Mouse (Mus musculus): ENCODE measurements around the gene Cyp1a1. TPM values are rescaled to one million over a fixed set of nuclear protein-coding genes. Genes with fewer than 3 reads are reported as not detected.

The Cyp1a1 gene
- total and polyA plus RNA-seq, 3 experiments, result not detected

GRCm38 (mm10) chr9:57647286-57648108, 40.2 kb upstream of the Cyp1a1 start:
- H3K27me3 ChIP-seq (ENCODE audit: insufficient read depth, low read length), result no peaks in the 10 kb centered on the region
- TF ChIP-seq TAL1 (conservative IDR thresholded peaks at IDR 0.05; ENCODE audit: low read depth, low read length) (no peak), GATA1 (IDR thresholded peaks at IDR 0.05; ENCODE audit: borderline replicate concordance, low read length) (no peak), CTCF (IDR thresholded peaks at IDR 0.05; ENCODE audit: low read depth, low read length) (no peak), POLR2AphosphoS5 (IDR thresholded peaks at IDR 0.05; ENCODE audit: insufficient replicate concordance, low read depth, low read length) (no peak), GATA2 (IDR thresholded peaks at IDR 0.05; ENCODE audit: borderline replicate concordance, low read depth, low read length) (no peak)
- H3K9me3 ChIP-seq (replicated peaks), result no peaks in the 10 kb centered on the region
- DNase-seq (ENCODE audit: low spot score) (no peak), ATAC-seq (ENCODE audit: extremely low read depth, insufficient number of reproducible peaks, low FRiP score, poor library complexity, severe bottlenecking) (no peak)
- H3K36me3 ChIP-seq (replicated peaks), result peaks cover 15% of the 10 kb centered on the region
- no peak overlapping the region for H3K4me3 ChIP-seq (ENCODE audit: low read depth, low read length)
- H3K4me1 ChIP-seq (ENCODE audit: insufficient read depth, low read depth, low read length), result peaks cover 73% of the 10 kb centered on the region

DNA sequence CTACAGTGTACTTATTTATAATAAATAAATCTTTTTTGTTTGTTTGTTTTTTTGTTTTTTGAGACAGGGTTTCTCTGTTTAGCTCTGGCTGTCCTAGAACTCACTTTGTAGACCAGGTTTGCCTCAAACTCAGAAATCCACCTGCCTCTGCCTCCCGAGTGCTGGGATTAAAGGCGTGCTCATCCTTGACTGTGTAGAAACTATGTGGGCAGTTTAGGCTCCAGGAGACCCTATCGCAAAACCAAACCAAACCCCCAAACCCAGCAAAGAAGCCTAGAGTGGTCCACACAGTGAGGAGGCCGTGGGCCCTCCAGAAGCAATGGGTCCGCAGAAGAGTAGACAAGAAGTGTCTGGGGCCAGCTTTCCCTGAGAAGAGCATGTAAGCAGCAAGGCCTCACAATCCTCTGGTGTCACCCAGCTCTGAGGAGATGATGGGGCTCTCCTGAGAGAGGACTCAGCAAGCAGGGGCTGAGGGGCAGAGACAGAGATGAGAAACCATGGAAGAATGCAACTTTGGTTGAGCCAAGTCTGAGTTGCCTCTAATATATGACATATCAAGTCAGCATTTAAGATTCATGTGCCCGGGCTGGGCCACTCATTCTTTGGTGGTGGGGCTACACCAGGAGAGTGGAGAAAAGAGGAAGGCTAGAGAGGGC, 37.5 kb upstream of the Cyp1a1 start:
- Histone ChIP-seq H3K4me1 (ENCODE audit: insufficient read depth, low read depth, low read length) (peaks cover 67% of the 10 kb centered on the region), H3K27me3 (ENCODE audit: insufficient read depth, low read length) (peaks cover 13% of the 10 kb centered on the region; the same call in 1 of the 2 replicates), H3K9me3 (replicated peaks) (no peaks in the 10 kb centered on the region), H3K36me3 (replicated peaks) (no peaks in the 10 kb centered on the region), H3K4me3 (ENCODE audit: low read depth, low read length) (no peak overlapping the region; the same call in 1 of the 2 replicates)
- TF ChIP-seq CTCF (IDR thresholded peaks at IDR 0.05; ENCODE audit: low read depth, low read length), result no peak
- no peak for TF ChIP-seq GATA2 (IDR thresholded peaks at IDR 0.05; ENCODE audit: borderline replicate concordance, low read depth, low read length)
- no peak for TF ChIP-seq TAL1 (conservative IDR thresholded peaks at IDR 0.05; ENCODE audit: low read depth, low read length)
- no peak for TF ChIP-seq POLR2AphosphoS5 (IDR thresholded peaks at IDR 0.05; ENCODE audit: insufficient replicate concordance, low read depth, low read length)
- no peak for TF ChIP-seq GATA1 (IDR thresholded peaks at IDR 0.05; ENCODE audit: borderline replicate concordance, low read length)
- ATAC-seq (ENCODE audit: extremely low read depth, insufficient number of reproducible peaks, low FRiP score, poor library complexity, severe bottlenecking) (no peak), DNase-seq (ENCODE audit: low spot score) (peak; percentile 45)

DNA sequence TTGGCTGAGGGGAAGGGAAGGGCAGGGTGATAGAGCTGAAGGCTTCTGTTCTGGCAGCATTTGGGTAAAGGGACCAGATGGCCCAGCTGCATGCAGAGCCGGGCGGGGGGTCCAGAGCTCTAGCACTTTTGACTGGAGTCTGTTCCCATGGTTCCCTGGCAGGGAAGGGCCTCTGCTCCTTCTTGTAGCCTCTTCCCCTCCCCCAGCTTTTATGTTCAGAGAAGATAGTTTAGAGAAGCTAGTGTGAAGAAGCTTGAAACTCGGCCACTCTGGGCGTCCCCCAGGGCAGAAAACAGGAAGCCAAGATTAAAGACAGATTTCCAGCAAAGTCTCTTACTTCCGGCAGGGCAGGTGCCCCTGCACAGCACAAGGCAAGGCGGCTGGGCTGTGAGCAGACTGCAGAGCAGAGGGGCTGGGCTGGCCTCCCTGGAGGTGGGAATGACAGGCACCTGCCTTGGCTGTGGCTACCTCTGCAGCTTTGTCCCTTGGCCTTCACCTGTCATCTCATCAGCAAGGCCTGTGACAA, 36.9 kb upstream of the Cyp1a1 start:
- Histone ChIP-seq H3K4me3 (ENCODE audit: low read depth, low read length) (peak overlapping the region; percentile 47; the same call in 1 of the 2 replicates), H3K4me1 (ENCODE audit: insufficient read depth, low read depth, low read length) (peaks cover 66% of the 10 kb centered on the region), H3K9me3 (replicated peaks) (no peaks in the 10 kb centered on the region), H3K27me3 (ENCODE audit: insufficient read depth, low read length) (peaks cover 13% of the 10 kb centered on the region; the same call in 1 of the 2 replicates), H3K36me3 (replicated peaks) (no peaks in the 10 kb centered on the region)
- peak; percentile 56 for DNase-seq (ENCODE audit: low spot score)
- peak; percentile 51; the same call in 1 of the 2 replicates for ATAC-seq (ENCODE audit: extremely low read depth, insufficient number of reproducible peaks, low FRiP score, poor library complexity, severe bottlenecking)
- TF ChIP-seq CTCF (IDR thresholded peaks at IDR 0.05; ENCODE audit: low read depth, low read length) (no peak), POLR2AphosphoS5 (IDR thresholded peaks at IDR 0.05; ENCODE audit: insufficient replicate concordance, low read depth, low read length) (no peak), GATA2 (IDR thresholded peaks at IDR 0.05; ENCODE audit: borderline replicate concordance, low read depth, low read length) (no peak), GATA1 (IDR thresholded peaks at IDR 0.05; ENCODE audit: borderline replicate concordance, low read length) (no peak), TAL1 (conservative IDR thresholded peaks at IDR 0.05; ENCODE audit: low read depth, low read length) (no peak)

GRCm38 (mm10) chr9:57652351-57652750, 35.4 kb upstream of the Cyp1a1 start:
- Histone ChIP-seq H3K9me3 (replicated peaks) (no peaks in the 10 kb centered on the region), H3K27me3 (ENCODE audit: insufficient read depth, low read length) (peaks cover 17% of the 10 kb centered on the region), H3K4me1 (ENCODE audit: insufficient read depth, low read depth, low read length) (peaks cover 56% of the 10 kb centered on the region), H3K36me3 (replicated peaks) (no peaks in the 10 kb centered on the region), H3K4me3 (ENCODE audit: low read depth, low read length) (no peak overlapping the region)
- no peak for DNase-seq (ENCODE audit: low spot score)
- no peak for TF ChIP-seq GATA1 (IDR thresholded peaks at IDR 0.05; ENCODE audit: borderline replicate concordance, low read length)
- TF ChIP-seq POLR2AphosphoS5 (IDR thresholded peaks at IDR 0.05; ENCODE audit: insufficient replicate concordance, low read depth, low read length), result no peak
- no peak for TF ChIP-seq GATA2 (IDR thresholded peaks at IDR 0.05; ENCODE audit: borderline replicate concordance, low read depth, low read length)
- TF ChIP-seq TAL1 (conservative IDR thresholded peaks at IDR 0.05; ENCODE audit: low read depth, low read length), result no peak
- no peak for TF ChIP-seq CTCF (IDR thresholded peaks at IDR 0.05; ENCODE audit: low read depth, low read length)
- ATAC-seq (ENCODE audit: extremely low read depth, insufficient number of reproducible peaks, low FRiP score, poor library complexity, severe bottlenecking), result no peak

GRCm38 (mm10) chr9:57652855-57653254, 34.9 kb upstream of the Cyp1a1 start:
- TF ChIP-seq GATA1 (IDR thresholded peaks at IDR 0.05; ENCODE audit: borderline replicate concordance, low read length) (no peak), TAL1 (conservative IDR thresholded peaks at IDR 0.05; ENCODE audit: low read depth, low read length) (no peak), CTCF (IDR thresholded peaks at IDR 0.05; ENCODE audit: low read depth, low read length) (no peak), POLR2AphosphoS5 (IDR thresholded peaks at IDR 0.05; ENCODE audit: insufficient replicate concordance, low read depth, low read length) (no peak), GATA2 (IDR thresholded peaks at IDR 0.05; ENCODE audit: borderline replicate concordance, low read depth, low read length) (no peak)
- H3K36me3 ChIP-seq (replicated peaks), result no peaks in the 10 kb centered on the region
- no peak overlapping the region for H3K4me3 ChIP-seq (ENCODE audit: low read depth, low read length)
- H3K9me3 ChIP-seq (replicated peaks), result no peaks in the 10 kb centered on the region
- H3K4me1 ChIP-seq (ENCODE audit: insufficient read depth, low read depth, low read length), result peaks cover 51% of the 10 kb centered on the region
- no peak for ATAC-seq (ENCODE audit: extremely low read depth, insufficient number of reproducible peaks, low FRiP score, poor library complexity, severe bottlenecking)
- no peak for DNase-seq (ENCODE audit: low spot score)
- peaks cover 17% of the 10 kb centered on the region for H3K27me3 ChIP-seq (ENCODE audit: insufficient read depth, low read length)

GRCm38 (mm10) chr9:57653283-57653682, 34.4 kb upstream of the Cyp1a1 start, which contains the start of gene Csk:
Csk (minus strand) TSS chr9:57653631.
- no peak for DNase-seq (ENCODE audit: low spot score)
- peaks cover 47% of the 10 kb centered on the region for H3K4me1 ChIP-seq (ENCODE audit: insufficient read depth, low read depth, low read length)

More at GRCm38 (mm10) chr9:57653283-57653682, 34.4 kb upstream of the Cyp1a1 start, which contains the start of gene Csk:
- no peak for ATAC-seq (ENCODE audit: extremely low read depth, insufficient number of reproducible peaks, low FRiP score, poor library complexity, severe bottlenecking)
- Histone ChIP-seq H3K27me3 (ENCODE audit: insufficient read depth, low read length) (peaks cover 17% of the 10 kb centered on the region), H3K4me3 (ENCODE audit: low read depth, low read length) (no peak within 1 kb of the TSS), H3K36me3 (replicated peaks) (no peaks in the 10 kb centered on the region), H3K9me3 (replicated peaks) (no peaks in the 10 kb centered on the region)
- TF ChIP-seq TAL1 (conservative IDR thresholded peaks at IDR 0.05; ENCODE audit: low read depth, low read length) (no peak), POLR2AphosphoS5 (IDR thresholded peaks at IDR 0.05; ENCODE audit: insufficient replicate concordance, low read depth, low read length) (no peak), CTCF (IDR thresholded peaks at IDR 0.05; ENCODE audit: low read depth, low read length) (no peak), GATA2 (IDR thresholded peaks at IDR 0.05; ENCODE audit: borderline replicate concordance, low read depth, low read length) (no peak), GATA1 (IDR thresholded peaks at IDR 0.05; ENCODE audit: borderline replicate concordance, low read length) (no peak)
